Mouse (Mus musculus): ENCODE results near the gene Krt90.
"Not testable (repeated sequence)": the region's sequence is repeated elsewhere in the genome, so short reads cannot be mapped to it uniquely, and the experiment has no call there.

Krt90 gene

GRCm38 (mm10) chr15:101517161-101517560 is 45.6 kb downstream of the Krt90 start, which contains the start of gene Gm49425:
Gene Gm49425, minus strand, starts transcription at chr15:101517261.
- not testable (repeated sequence) for DNase-seq (ENCODE audit: low spot score in 2 of 2)

GRCm38 (mm10) chr15:101508247-101508646 is 54.5 kb downstream of the Krt90 start:
- no peak for DNase-seq (ENCODE audit: low spot score in 2 of 2)

GRCm38 (mm10) chr15:101506896-101507758 is 55.6 kb downstream of the Krt90 start:
- no peak for DNase-seq (ENCODE audit: low spot score in 2 of 2)
